Mouse (Mus musculus) mammary gland, adult 2 months (tissue): ENCODE measurements around the gene Epn2. TPM values are rescaled to one million over a fixed set of nuclear protein-coding genes. Genes with fewer than 3 reads are reported as not detected.

Source experiments
- polyA plus RNA-seq: library from polyadenylated mRNA; depleted of rRNA; stranded (reverse); fragments of >200 nt; gene quantifications from 2 replicates; pipeline ENCODE4 v1.2.3, GENCODE M21; 2012; ENCODE audit warnings: low replicate concordance; rRNA removed

Epn2 gene
- polyA plus RNA-seq: 26.0 and 35.3 TPM in 2 replicates

DNA sequence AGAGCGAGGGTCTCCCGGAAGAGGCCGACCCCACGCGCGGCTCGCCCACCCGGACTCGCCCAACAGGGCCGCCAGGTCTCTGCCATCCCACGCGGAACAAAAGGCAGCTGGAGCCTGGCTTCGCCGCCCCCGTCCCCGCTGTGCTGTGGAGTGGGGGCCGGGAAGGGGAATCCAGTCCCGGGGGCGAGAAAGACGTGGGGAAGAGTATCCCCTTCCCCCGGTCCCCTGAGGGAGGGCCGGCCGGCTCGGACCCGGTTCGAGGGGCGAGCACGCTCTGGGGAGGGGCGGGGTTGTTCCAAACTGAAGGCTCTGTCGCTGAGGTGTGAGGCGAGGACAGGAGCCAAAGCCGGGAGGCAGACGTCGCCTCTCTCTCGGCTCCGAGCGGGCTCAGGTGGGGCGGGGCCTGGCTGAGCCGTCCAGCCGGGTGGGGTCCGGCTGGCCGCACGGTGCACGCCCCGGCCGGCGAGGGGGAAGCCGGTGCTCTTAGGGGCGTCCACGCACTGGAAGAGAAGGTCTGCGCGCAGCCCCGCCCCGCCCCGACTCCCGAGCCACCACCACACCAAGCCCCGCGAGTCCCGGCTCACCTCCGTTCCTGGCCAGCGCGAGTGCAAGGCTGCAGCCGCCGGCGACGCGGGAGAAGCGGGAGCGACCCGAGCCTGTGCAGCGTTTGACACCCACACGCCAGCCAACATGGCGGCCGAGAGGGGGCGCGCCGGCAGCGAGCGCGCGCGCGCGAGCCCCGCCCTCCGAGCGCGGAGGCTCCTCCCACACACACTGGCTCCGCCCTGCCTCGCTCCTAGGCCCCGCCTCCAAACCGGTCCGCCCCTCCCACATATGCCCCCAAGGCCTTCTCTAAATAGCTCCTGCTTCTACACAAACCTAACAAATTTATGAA lies at the start of gene Epn2:
TSS of gene Epn2 (minus strand) at position 705 of the 895 bp plus-strand sequence.

GRCm38 (mm10) chr11:61504713-61505257 lies 74.7 kb downstream of the Epn2 start, which contains the start of gene B9d1:
TSS of gene B9d1 (plus strand) at chr11:61505144.

GRCm38 (mm10) chr11:61494129-61494997 lies 85.1 kb downstream of the Epn2 start, which contains the start of gene Mapk7:
TSS of gene Mapk7 (minus strand) at chr11:61494406.

DNA sequence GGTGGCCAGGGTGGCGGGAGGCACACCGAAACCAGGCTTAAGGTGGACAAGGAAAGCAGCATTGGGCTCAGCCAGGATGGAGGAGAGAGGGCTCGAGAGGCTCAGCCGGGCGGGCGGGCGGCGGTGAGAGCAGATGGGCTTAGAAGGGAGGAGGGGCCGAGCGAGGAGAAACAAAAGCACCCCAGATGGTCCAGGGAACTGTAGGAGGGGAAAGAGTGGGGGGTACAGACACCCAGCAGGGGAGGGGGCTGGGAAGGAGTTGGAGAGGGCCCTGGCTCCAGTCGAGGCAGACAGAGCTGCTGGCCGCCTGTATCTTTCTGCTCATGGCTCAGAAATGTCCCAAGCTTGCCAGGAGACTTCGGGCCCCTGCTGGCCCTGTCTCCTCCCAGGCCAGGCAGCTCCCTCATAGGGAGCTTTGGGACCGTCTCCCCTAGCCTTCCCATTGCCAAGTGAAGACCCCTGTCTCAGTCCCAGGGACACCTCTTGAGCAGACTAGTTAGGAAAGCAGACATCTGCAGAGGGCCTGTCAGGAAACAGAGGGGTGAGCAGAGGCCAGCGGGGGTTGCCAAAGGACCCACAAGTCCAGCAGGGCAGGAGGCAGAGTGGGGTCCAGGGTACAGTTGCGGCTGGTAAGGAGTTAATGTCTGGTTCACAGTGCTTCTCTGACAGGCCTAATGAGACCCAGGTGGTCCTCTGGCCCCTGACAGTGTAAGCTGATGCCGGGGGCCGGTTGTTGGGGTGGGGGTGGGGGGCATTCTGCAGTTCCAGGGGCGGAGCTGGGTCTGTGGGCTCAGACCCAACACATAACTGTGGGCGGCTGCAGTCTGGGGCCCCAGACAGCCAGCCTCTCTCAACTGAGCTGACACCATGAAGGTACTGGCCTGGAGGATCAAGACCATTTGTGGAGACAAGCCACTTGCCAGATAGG lies 94.6 kb downstream of the Epn2 start, which contains the start of gene Mfap4:
TSS of gene Mfap4 (plus strand) at position 819 of the 928 bp plus-strand sequence.

Other genes starting within 250 kb of the Epn2 start
- not detected in 2 replicates for gene Slc47a2, start 236.8 kb downstream of the Epn2 start, polyA plus RNA-seq
- gene Slc47a1, start 201.3 kb downstream of the Epn2 start, polyA plus RNA-seq: 0.53 and 2.8 TPM in 2 replicates
- gene Rnf112, start 125.6 kb downstream of the Epn2 start, polyA plus RNA-seq: 0.09 TPM in 1 of 2 replicates, not detected in the other
- 38.3 and 112 TPM in 2 replicates for gene Mfap4, start 94.3 kb downstream of the Epn2 start, polyA plus RNA-seq
- gene Mapk7, start 85.3 kb downstream of the Epn2 start, polyA plus RNA-seq: 31.9 and 40.8 TPM in 2 replicates
- 16.0 and 20.2 TPM in 2 replicates for gene B9d1, start 74.5 kb downstream of the Epn2 start, polyA plus RNA-seq
- gene Grap, start 73.6 kb upstream of the Epn2 start, polyA plus RNA-seq: 35.2 and 60.2 TPM in 2 replicates
- gene Fam83g, start 104.4 kb upstream of the Epn2 start, polyA plus RNA-seq: 2.2 and 2.6 TPM in 2 replicates
- gene Slc5a10, start 141.1 kb upstream of the Epn2 start, polyA plus RNA-seq: 0.07 TPM in 1 of 2 replicates, not detected in the other
- gene Prpsap2, start 182.4 kb upstream of the Epn2 start, polyA plus RNA-seq: 13.2 and 18.1 TPM in 2 replicates